Mouse (Mus musculus): Measurements from ENCODE around the gene Olfr1258.
"Not testable (repeated sequence)": the region's sequence is repeated elsewhere in the genome, so short reads cannot be mapped to it uniquely, and the experiment has no call there.

Gene Olfr1258

DNA sequence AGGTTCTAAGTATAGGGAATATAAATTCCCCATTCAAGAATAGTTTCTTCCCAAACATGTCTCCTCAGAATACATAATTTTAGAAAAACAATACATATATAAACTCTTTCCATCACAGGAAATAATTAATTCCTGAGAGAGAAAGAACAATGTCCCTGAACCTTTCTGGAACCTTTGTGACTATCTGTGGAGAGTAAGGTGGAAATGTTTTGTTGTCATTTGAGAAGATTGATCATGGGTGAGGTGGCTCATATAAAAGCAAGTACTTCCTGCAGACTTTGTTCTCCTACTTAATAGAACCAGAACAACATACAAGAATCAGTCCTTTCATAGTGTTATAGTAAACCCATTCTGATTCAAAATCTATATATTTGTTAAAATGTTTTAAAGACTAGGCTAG, at the start of gene Olfr1258:
TSS of gene Olfr1258 (plus strand) at position 301 of the 400 bp plus-strand sequence.
- no peak for DNase-seq (ENCODE audit: low read depth, low spot score)

DNA sequence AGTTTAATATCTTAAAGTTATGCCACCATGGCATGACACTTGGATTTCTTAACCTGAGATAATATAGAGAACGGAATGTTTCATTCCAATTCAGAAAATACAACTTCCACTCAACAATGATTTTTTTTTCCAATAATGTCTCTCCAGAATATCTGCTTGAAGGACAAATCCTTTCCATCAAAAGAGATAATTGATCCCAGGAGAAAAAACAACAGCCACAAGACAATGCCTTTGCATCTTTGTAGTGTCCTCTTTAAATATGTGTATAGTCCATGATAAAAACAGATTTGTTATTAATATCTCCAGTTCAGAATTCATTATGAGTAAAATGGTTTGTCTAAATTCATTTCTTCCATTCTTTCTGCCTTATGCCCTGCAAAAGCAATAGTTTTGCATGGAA, 49.0 kb upstream of the Olfr1258 start, which contains the start of gene Olfr1257:
TSS of gene Olfr1257 (plus strand) at position 301 of the 400 bp plus-strand sequence.
- no peak for DNase-seq (ENCODE audit: low read depth, low spot score)

- not testable (repeated sequence) for DNase-seq (ENCODE audit: low read depth, low spot score)
These were observed 14.5 kb upstream of the Olfr1258 start for GRCm38 (mm10) chr2:89912616-89913015.

- DNase-seq (ENCODE audit: low read depth, low spot score), result no peak
These were observed 21.5 kb downstream of the Olfr1258 start, which contains the start of gene Olfr1259 for GRCm38 (mm10) chr2:89948564-89948963. TSS of gene Olfr1259 (minus strand) at chr2:89948664.

- DNase-seq (ENCODE audit: low read depth, low spot score), result no peak
These were observed 47.1 kb downstream of the Olfr1258 start, which contains the start of gene Olfr1260 for GRCm38 (mm10) chr2:89974184-89974583. TSS of gene Olfr1260 (plus strand) at chr2:89974340.

DNA sequence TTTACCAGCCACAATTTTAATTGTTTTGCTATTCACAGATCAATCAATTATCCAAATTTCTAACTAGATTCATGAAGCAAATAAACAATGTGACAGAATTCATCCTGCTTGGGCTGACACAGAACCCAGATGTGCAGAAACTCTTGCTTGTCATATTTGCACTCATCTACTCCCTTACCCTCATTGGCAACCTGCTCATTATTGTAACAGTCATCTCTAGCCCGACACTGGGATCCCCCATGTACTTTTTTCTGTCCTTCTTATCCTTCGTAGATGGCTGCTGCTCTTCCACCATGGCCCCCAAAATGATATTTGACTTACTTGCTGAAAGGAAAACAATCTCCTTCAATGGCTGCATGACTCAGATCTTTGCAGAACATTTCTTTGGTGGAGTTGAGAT, 50.6 kb downstream of the Olfr1258 start:
- no peak for DNase-seq (ENCODE audit: low read depth, low spot score)

All from c-Kit-negative CD71-positive TER-119-positive erythroid progenitor cells, embryonic 14.5 days (primary cell).